Mouse (Mus musculus) C2C12 (cell line): ENCODE results near the gene Cnppd1. TPM values are rescaled to one million over a fixed set of nuclear protein-coding genes. Genes with fewer than 3 reads are reported as not detected.

Source experiments
- H3K27me3 ChIP-seq: one replicate; pipeline ENCODE4 v1.6.1; 2011; ENCODE audit not compliant: control insufficient read depth, insufficient read depth, insufficient read length
- H3K36me3 ChIP-seq: one replicate; pipeline ENCODE4 v1.6.1; 2011; ENCODE audit not compliant: control insufficient read depth, insufficient read depth
- H3K4me3 ChIP-seq: one replicate; pipeline ENCODE4 v1.5.1; 2011; ENCODE audit warnings: mild to moderate bottlenecking, control low read depth; ENCODE audit not compliant: poor library complexity, insufficient read depth, severe bottlenecking
- H3K79me2 ChIP-seq: one replicate; pipeline ENCODE4 v1.6.1; 2011; ENCODE audit not compliant: control insufficient read depth, insufficient read depth
- H3K79me3 ChIP-seq: one replicate; pipeline ENCODE4 v1.6.1; 2011; ENCODE audit warnings: low read depth, control low read depth
- H3ac ChIP-seq: one replicate; pipeline ENCODE3; 2011; ENCODE audit warnings: low read depth; ENCODE audit not compliant: control insufficient read depth, insufficient read length
- CEBPB ChIP-seq: IDR thresholded peaks from one replicate; pipeline ENCODE4 v1.6.1; 2011; ENCODE audit warnings: low read depth, mild to moderate bottlenecking, control low read depth, moderate library complexity
- CTCF ChIP-seq: IDR thresholded peaks from one replicate; pipeline ENCODE4 v1.5.1; 2011; ENCODE audit not compliant: control insufficient read depth, insufficient read depth, insufficient read length
- FOSL1 ChIP-seq: IDR thresholded peaks from one replicate; pipeline ENCODE4 v1.8.0; 2011; ENCODE audit warnings: mild to moderate bottlenecking, low read length; ENCODE audit not compliant: poor library complexity, insufficient read depth, severe bottlenecking
- MAX ChIP-seq: IDR thresholded peaks from one replicate; pipeline ENCODE4 v1.6.1; 2011; ENCODE audit warnings: mild to moderate bottlenecking, control low read depth
- MYOD1 ChIP-seq: IDR thresholded peaks from one replicate; pipeline ENCODE4 v1.6.1; 2011; ENCODE audit warnings: low read depth; ENCODE audit not compliant: control insufficient read depth, insufficient read length
- MYOG ChIP-seq: IDR thresholded peaks from one replicate; pipeline ENCODE4 v1.6.1; 2011; ENCODE audit not compliant: control insufficient read depth, insufficient read length; ENCODE audit errors: extremely low read depth
- USF1 ChIP-seq: IDR thresholded peaks from one replicate; pipeline ENCODE4 v1.6.1; 2011; ENCODE audit warnings: low read depth, mild to moderate bottlenecking, control low read depth, moderate library complexity
- long read RNA-seq, 2 experiments: library from polyadenylated mRNA; unstranded; transcript quantifications; one replicate each; pipeline ENCODE4 v2.0.0; 2019 to 2020
- polyA plus RNA-seq: library from polyadenylated mRNA; unstranded; fragments of >200 nt; fragmentation: generic; extraction: Trizol; gene quantifications from one replicate; pipeline ENCODE4 v1.2.1, GENCODE M21; 2012; ENCODE audit warnings: missing spikeins

Gene Cnppd1
- polyA plus RNA-seq: 25.8 TPM
- long read RNA-seq, experiment 1, transcript Cnppd1-208 (8 exons, 2,062 nt): major isoform, 9 of 28 reads
- long read RNA-seq, experiment 1, transcript Cnppd1-202 (9 exons, 3,669 nt): minor isoform, 5 of 28 reads
- long read RNA-seq, experiment 1, partial matches to known transcripts: 1 of 28 reads
- long read RNA-seq, experiment 1, other reads (novel, unspliced or antisense): 9 of 28 reads
- long read RNA-seq, experiment 2, transcript Cnppd1-202 (9 exons, 3,669 nt): minor isoform, 21 of 103 reads
- long read RNA-seq, experiment 2, transcript Cnppd1-208 (8 exons, 2,062 nt): major isoform, 61 of 103 reads
- long read RNA-seq, experiment 2, partial matches to known transcripts: 1 of 103 reads
- long read RNA-seq, experiment 2, other reads (novel, unspliced or antisense): 16 of 103 reads

GRCm38 (mm10) chr1:75142301-75143261, at the start of gene Cnppd1, which contains the start of gene Retreg2:
Cnppd1 (minus strand) TSS chr1:75142711.
Retreg2 (plus strand) TSS chr1:75142778.
- no peaks in the 10 kb centered on the region for H3K27me3 ChIP-seq
- peaks cover 39% of the 10 kb centered on the region for H3K79me2 ChIP-seq
- peaks cover 11% of the 10 kb centered on the region for H3K79me3 ChIP-seq
- H3ac ChIP-seq: peak within 1 kb of the TSS; percentile 90
- H3K4me3 ChIP-seq: peak within 1 kb of the TSS; percentile 50
- H3K36me3 ChIP-seq: peaks cover 51% of the 10 kb centered on the region
- TF ChIP-seq CTCF: peak; percentile 95
- TF ChIP-seq USF1: peak; percentile 99
- TF ChIP-seq FOSL1: no peak
- no peak for TF ChIP-seq CEBPB
- TF ChIP-seq MAX: peak; percentile 62

- H3K79me3 ChIP-seq: peaks cover 3% of the 10 kb centered on the region
- H3K4me3 ChIP-seq: peak within 1 kb of the TSS; percentile 75
Observed at GRCm38 (mm10) chr1:75191622-75192402, 49.3 kb upstream of the Cnppd1 start, which contains the start of the genes Ankzf1 and Atg9a. Ankzf1 (plus strand) TSS chr1:75192151. Atg9a (minus strand) TSS chr1:75192196.

GRCm38 (mm10) chr1:75191258-75191621, 48.7 kb upstream of the Cnppd1 start:
- TF ChIP-seq MAX (no peak), FOSL1 (no peak), CTCF (no peak), MYOD1 (no peak), USF1 (no peak), CEBPB (no peak), MYOG (no peak)
- Histone ChIP-seq H3ac (peak overlapping the region; percentile 81), H3K79me3 (peaks cover 3% of the 10 kb centered on the region), H3K4me3 (peak overlapping the region; percentile 75), H3K79me2 (peaks cover 8% of the 10 kb centered on the region), H3K36me3 (peaks cover 3% of the 10 kb centered on the region), H3K27me3 (no peaks in the 10 kb centered on the region)

More at GRCm38 (mm10) chr1:75191622-75192402, 49.3 kb upstream of the Cnppd1 start, which contains the start of the genes Ankzf1 and Atg9a:
- no peaks in the 10 kb centered on the region for H3K27me3 ChIP-seq
- TF ChIP-seq MAX (no peak), MYOG (no peak), CTCF (no peak), USF1 (no peak), CEBPB (no peak), MYOD1 (no peak), FOSL1 (no peak)
- peak within 1 kb of the TSS; percentile 81 for H3ac ChIP-seq
- H3K79me2 ChIP-seq: peaks cover 8% of the 10 kb centered on the region
- no peaks in the 10 kb centered on the region for H3K36me3 ChIP-seq

- peaks cover 3% of the 10 kb centered on the region for H3K79me3 ChIP-seq
- no peak overlapping the region for H3ac ChIP-seq
- peaks cover 8% of the 10 kb centered on the region for H3K79me2 ChIP-seq
- no peak for TF ChIP-seq MAX
- no peak for TF ChIP-seq CEBPB
- no peak for TF ChIP-seq MYOD1
- no peak for TF ChIP-seq MYOG
- TF ChIP-seq USF1: no peak
- TF ChIP-seq CTCF: no peak
- TF ChIP-seq FOSL1: no peak
- H3K27me3 ChIP-seq: no peaks in the 10 kb centered on the region
- H3K36me3 ChIP-seq: peaks cover 6% of the 10 kb centered on the region
- no peak overlapping the region for H3K4me3 ChIP-seq
Observed at GRCm38 (mm10) chr1:75190577-75190976, 48.1 kb upstream of the Cnppd1 start.

- Histone ChIP-seq H3K36me3 (peaks cover 6% of the 10 kb centered on the region), H3ac (no peak overlapping the region), H3K79me2 (peaks cover 8% of the 10 kb centered on the region), H3K27me3 (no peaks in the 10 kb centered on the region), H3K4me3 (no peak overlapping the region), H3K79me3 (peaks cover 3% of the 10 kb centered on the region)
- TF ChIP-seq MYOG (no peak), MYOD1 (no peak), USF1 (no peak)
Observed at GRCm38 (mm10) chr1:75187914-75188483, 45.5 kb upstream of the Cnppd1 start.
